Mouse (Mus musculus) layer of hippocampus, postnatal 36 days (tissue): ENCODE data around the gene Txn2. TPM values are rescaled to one million over a fixed set of nuclear protein-coding genes. Genes with fewer than 3 reads are reported as not detected.
"Not testable (repeated sequence)": the region's sequence is repeated elsewhere in the genome, so short reads cannot be mapped to it uniquely, and the experiment has no call there.

Source experiments
- DNase-seq, 2 experiments: peaks; one replicate each; pipeline ENCODE4 v3.0.0; 2022
- total RNA-seq, 2 experiments: library from RNA; stranded (reverse); gene quantifications; 2 replicates each; pipeline ENCODE4 v1.2.3; 2021

Gene Txn2
- total RNA-seq, 2 experiments from 2014 or later = 125 to 135 TPM

- no peak for DNase-seq
These were observed 52.9 kb downstream of the Txn2 start for GRCm38 (mm10) chr15:77875953-77876352.

- no peak for DNase-seq
These were observed 54.0 kb downstream of the Txn2 start for GRCm38 (mm10) chr15:77874807-77875206.

- no peak for DNase-seq
These were observed 54.5 kb downstream of the Txn2 start for GRCm38 (mm10) chr15:77874310-77874709.

- DNase-seq = no peak
These were observed 55.2 kb downstream of the Txn2 start for GRCm38 (mm10) chr15:77873564-77873963.

- no peak for DNase-seq
These were observed 55.8 kb downstream of the Txn2 start for GRCm38 (mm10) chr15:77872996-77873395.

GRCm38 (mm10) chr15:77868340-77868739 is 60.5 kb downstream of the Txn2 start:
- DNase-seq = no peak

GRCm38 (mm10) chr15:77867231-77867968 is 61.4 kb downstream of the Txn2 start:
- not testable (repeated sequence) for DNase-seq

GRCm38 (mm10) chr15:77866583-77867220 is 62.1 kb downstream of the Txn2 start:
- no peak for DNase-seq

Other genes with a start within 250 kb of the Txn2 start
- not detected for gene Apol7e, start 230.1 kb downstream of the Txn2 start, total RNA-seq
- not detected for gene Apol9b, start 200.0 kb downstream of the Txn2 start, total RNA-seq
- 1 to 10 TPM; 4.0 to 6.7 TPM for gene Apol8, start 172.0 kb downstream of the Txn2 start, total RNA-seq
- gene Myh9, start 86.8 kb downstream of the Txn2 start, total RNA-seq = 100 to 1,000 TPM in 1 of 2 experiments, 10 to 100 TPM in 1; 92.4 to 103 TPM
- 10 to 100 TPM; 10.5 to 11.8 TPM for gene Foxred2, start 27.7 kb upstream of the Txn2 start, total RNA-seq
- 100 to 1,000 TPM in 1 of 2 experiments, 10 to 100 TPM in 1; 96.9 to 102 TPM for gene Eif3d, start 41.8 kb upstream of the Txn2 start, total RNA-seq
- 10 to 100 TPM; 36.1 to 37.5 TPM for gene Cacng2, start 191.0 kb upstream of the Txn2 start, total RNA-seq
- 10 to 100 TPM; 19.9 to 20.3 TPM for gene Ift27, start 245.1 kb upstream of the Txn2 start, total RNA-seq